Comparison of ENCODE assay signal across 9 mouse cellular contexts in the genomic region with DNA sequence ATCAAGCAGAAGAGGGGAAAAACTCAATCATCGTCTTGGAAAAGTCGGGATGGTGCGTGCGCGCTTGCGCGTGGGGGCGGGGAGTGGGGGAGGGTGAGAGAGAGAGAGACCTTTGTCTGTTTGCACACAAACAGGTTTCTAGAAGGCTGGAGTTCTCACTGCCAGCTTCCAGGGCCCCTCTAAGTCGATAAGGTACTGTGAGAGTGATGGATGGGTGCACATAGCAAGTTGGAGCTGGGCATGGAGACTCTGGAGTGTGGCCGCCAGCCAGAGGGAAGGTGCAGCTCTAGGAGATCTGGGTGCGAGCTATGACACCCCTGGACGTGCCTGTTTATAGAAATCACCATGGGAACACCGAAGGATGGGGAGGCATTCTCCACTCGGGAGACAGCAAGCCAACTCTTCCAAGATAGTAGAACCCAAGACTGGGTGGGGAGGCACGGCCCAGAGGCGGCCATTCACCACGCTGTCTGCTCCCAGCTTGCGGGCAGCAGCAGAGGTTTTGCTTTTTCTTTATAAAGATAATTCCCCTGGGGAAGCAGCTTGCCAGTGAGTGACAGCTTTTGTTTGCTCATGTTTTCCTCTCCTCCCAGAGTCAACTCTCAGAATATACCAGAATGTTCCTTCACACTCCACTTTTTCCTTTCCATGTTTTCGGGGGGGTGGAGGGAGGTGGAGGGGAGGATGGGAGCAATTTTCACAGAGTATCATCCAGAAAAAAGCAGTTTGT.
A peak's percentile ranks its signal among the peaks of the same experiment; 100 is the strongest.
DNase-seq lines count a peak whose midpoint lies in the region; ATAC-seq and TF ChIP-seq lines count a peak whose summit lies in the region.
"Had no signal": no experiment of that assay in that cellular context is flagged by ENCODE, and none has a peak within 500 bp of the region (broad histone marks: within the 10 kb centered on the region; RNA-seq: fewer than 3 reads in every experiment).

No protein-coding gene starts in this region.

- peak; percentile 32; the same call in 1 of the 2 replicates for ATAC-seq in lung, postnatal 0 days
- ATAC-seq in CD4-positive, CD25-positive, alpha-beta regulatory T cell, adult 4 months, result no peak
- ATAC-seq in megakaryocyte progenitor cell, adult 5-6 weeks (replicated peaks; ENCODE audit: poor library complexity), result no peak
- no peak for ATAC-seq in forebrain, embryonic 11.5 days (replicated peaks; ENCODE audit: low FRiP score)

- peak overlapping the region; percentile 60 for H3K27ac ChIP-seq in embryonic facial prominence, embryonic 10.5 days (replicated peaks)
- H3K27ac ChIP-seq in lung, postnatal 0 days (ENCODE audit: low read length), result no peak overlapping the region; the same call in 1 of the 2 replicates
- no peak overlapping the region for H3K27ac ChIP-seq in forebrain, embryonic 11.5 days (ENCODE audit: low read depth, low read length)
- H3K27ac ChIP-seq: midbrain, embryonic 12.5 days had no signal

- no peak for TF ChIP-seq CTCF in lung, postnatal 0 days (IDR thresholded peaks at IDR 0.05)

- no peak overlapping the region for H3K4me3 ChIP-seq in embryonic facial prominence, embryonic 10.5 days
- H3K4me3 ChIP-seq in lung, postnatal 0 days (ENCODE audit: low read depth, low read length), result no peak overlapping the region
- H3K4me3 ChIP-seq in forebrain, embryonic 11.5 days (ENCODE audit: low read depth, low read length), result no peak overlapping the region
- H3K4me3 ChIP-seq: midbrain, embryonic 12.5 days had no signal

- H3K36me3 ChIP-seq in embryonic facial prominence, embryonic 10.5 days (replicated peaks), result no peaks in the 10 kb centered on the region
- H3K36me3 ChIP-seq in lung, postnatal 0 days (ENCODE audit: insufficient read depth, low read length), result no peaks in the 10 kb centered on the region
- no peaks in the 10 kb centered on the region for H3K36me3 ChIP-seq in forebrain, embryonic 11.5 days (ENCODE audit: control insufficient read depth, insufficient read depth, low read length)
- H3K36me3 ChIP-seq: midbrain, embryonic 12.5 days had no signal

- WGBS in embryonic facial prominence, embryonic 10.5 days, result 84% methylated on average over 19 of the region's 19 CpGs
- WGBS in lung, postnatal 0 days, result 49% methylated on average over 19 of the region's 19 CpGs
- WGBS in forebrain, embryonic 11.5 days, result 83% methylated on average over 19 of the region's 19 CpGs

- peak; percentile 24 for DNase-seq in kidney, postnatal 14 days
- DNase-seq in kidney, adult 11 months, result no peak
- DNase-seq in embryonic facial prominence, embryonic 10.5 days (ENCODE audit: low spot score), result no peak
- peak; percentile 41 to 53 for DNase-seq in heart, postnatal 36 days
- DNase-seq in lung, postnatal 0 days (ENCODE audit: low spot score), result peak; percentile 45
- DNase-seq in forebrain, embryonic 11.5 days (ENCODE audit: low spot score), result no peak

- no peak overlapping the region for H3K9ac ChIP-seq in lung, postnatal 0 days (replicated peaks; ENCODE audit: low read depth)
- no peak overlapping the region for H3K9ac ChIP-seq in forebrain, embryonic 11.5 days (ENCODE audit: low read length)
- H3K9ac ChIP-seq: midbrain, embryonic 12.5 days had no signal

- intact Hi-C loops in heart, postnatal 36 days (cut with DNase I), result no loop called here

- H3K4me1 ChIP-seq in embryonic facial prominence, embryonic 10.5 days, result peaks cover 86% of the 10 kb centered on the region
- H3K4me1 ChIP-seq in lung, postnatal 0 days (ENCODE audit: insufficient read depth, low read depth, low read length), result no peaks in the 10 kb centered on the region
- H3K4me1 ChIP-seq in forebrain, embryonic 11.5 days (replicated peaks; ENCODE audit: control insufficient read depth, insufficient read depth, low read length), result no peaks in the 10 kb centered on the region
- H3K4me1 ChIP-seq: midbrain, embryonic 12.5 days had no signal

- H3K9me3 ChIP-seq in embryonic facial prominence, embryonic 10.5 days, result no peaks in the 10 kb centered on the region
- no peaks in the 10 kb centered on the region for H3K9me3 ChIP-seq in lung, postnatal 0 days (ENCODE audit: low read length)
- H3K9me3 ChIP-seq in forebrain, embryonic 11.5 days (ENCODE audit: control insufficient read depth, low read length), result no peaks in the 10 kb centered on the region
- H3K9me3 ChIP-seq: midbrain, embryonic 12.5 days had no signal

- TF ChIP-seq EP300 in lung, postnatal 0 days (IDR thresholded peaks at IDR 0.05), result 0 out of 2 replicates have a peak, but pooled peaks have one; percentile 22

- H3K27me3 ChIP-seq in embryonic facial prominence, embryonic 10.5 days (replicated peaks; ENCODE audit: low read depth, poor library complexity, severe bottlenecking), result no peaks in the 10 kb centered on the region
- H3K27me3 ChIP-seq in lung, postnatal 0 days (replicated peaks; ENCODE audit: insufficient read depth, low read length), result no peaks in the 10 kb centered on the region
- H3K27me3 ChIP-seq in forebrain, embryonic 11.5 days (ENCODE audit: control insufficient read depth, insufficient read depth, low read length), result no peaks in the 10 kb centered on the region

- H3K4me2 ChIP-seq in lung, postnatal 0 days (replicated peaks; ENCODE audit: low read depth, low read length), result peak overlapping the region; percentile 15; the same call in 1 of the 2 replicates
- no peak overlapping the region for H3K4me2 ChIP-seq in forebrain, embryonic 11.5 days (ENCODE audit: low read depth, low read length, severe bottlenecking)
- H3K4me2 ChIP-seq: midbrain, embryonic 12.5 days had no signal

Comparison
In these comparisons a context has a peak if more than half of its experiments do, and no peak if none do; other contexts are left out.
1. DNase-seq: peak in kidney, postnatal 14 days (single experiment), heart, postnatal 36 days (2 of 2) and lung, postnatal 0 days (single experiment); none in kidney, adult 11 months (single experiment), embryonic facial prominence, embryonic 10.5 days (single experiment) and forebrain, embryonic 11.5 days (single experiment).